Mouse (Mus musculus) midbrain, postnatal 0 days (tissue): ENCODE measurements around the gene Fpgs. TPM values are rescaled to one million over a fixed set of nuclear protein-coding genes. Genes with fewer than 3 reads are reported as not detected.
A peak's percentile ranks its signal among the peaks of the same experiment; 100 is the strongest.

Experiments
- ATAC-seq: fragments of 200-750 bp; cut with Nextera tagmentation; 2 replicates; pipeline ENCODE4 v1.8.0; 2017; ENCODE audit warnings: moderate number of reproducible peaks, mild to moderate bottlenecking, moderate TSS enrichment, moderate library complexity; ENCODE audit not compliant: low FRiP score
- DNase-seq: peaks from one replicate; pipeline ENCODE4 v3.0.0-alpha.2; 2015; ENCODE audit warnings: low spot score
- H3K27ac ChIP-seq: fragments of 300-500 bp; sonication (generic); 2 replicates; pipeline ENCODE4 v1.5.1; 2014; ENCODE audit warnings: low read depth, mild to moderate bottlenecking, low read length, mixed read lengths
- H3K27me3 ChIP-seq: fragments of 300-500 bp; sonication (generic); 2 replicates; pipeline ENCODE4 v1.6.1; 2014; ENCODE audit warnings: low read length, control low read depth, mixed read lengths; ENCODE audit not compliant: insufficient read depth
- H3K36me3 ChIP-seq: fragments of 300-500 bp; sonication (generic); 2 replicates; pipeline ENCODE4 v1.6.1; 2014; ENCODE audit warnings: low read length, control low read depth, mixed read lengths; ENCODE audit not compliant: insufficient read depth
- H3K4me1 ChIP-seq: fragments of 300-500 bp; sonication (generic); 2 replicates; pipeline ENCODE4 v1.6.1; 2014; ENCODE audit warnings: mild to moderate bottlenecking, control low read depth, antibody characterized with exemption, low read length, mixed read lengths; ENCODE audit not compliant: insufficient read depth
- H3K4me2 ChIP-seq: fragments of 300-500 bp; sonication (generic); 2 replicates; pipeline ENCODE4 v1.6.1; 2014; ENCODE audit warnings: low read depth, mild to moderate bottlenecking, low read length, mixed read lengths; ENCODE audit not compliant: poor library complexity, severe bottlenecking
- H3K4me3 ChIP-seq: fragments of 300-500 bp; sonication (generic); 2 replicates; pipeline ENCODE4 v1.5.1; 2014; ENCODE audit warnings: low read depth, mild to moderate bottlenecking, low read length, moderate library complexity
- H3K9ac ChIP-seq: fragments of 300-500 bp; sonication (generic); replicated peaks from 2 replicates; pipeline ENCODE4 v1.6.1; 2014; ENCODE audit warnings: mild to moderate bottlenecking, low read length, moderate library complexity, mixed read lengths; ENCODE audit not compliant: poor library complexity, severe bottlenecking
- H3K9me3 ChIP-seq: fragments of 300-500 bp; sonication (generic); 2 replicates; pipeline ENCODE4 v1.6.1; 2016; ENCODE audit warnings: low read length, control low read depth
- CTCF ChIP-seq: IDR thresholded peaks from 2 replicates; pipeline ENCODE4 v1.5.1; 2016; ENCODE audit warnings: antibody characterized with exemption, mild to moderate bottlenecking
- WGBS: fragments of 180-500 bp; shearing (Covaris S2); extraction: QIAGEN DNeasy Blood & Tissue Kit; methylation state at CpG from one replicate; pipeline ENCODE4 v1.1.7; 2014; 5-methylcytosine and 5-hydroxymethylcytosine counted together
- polyA plus RNA-seq: library from polyadenylated mRNA; unstranded; fragments of >200 nt; fragmentation: Nextera tagmentation; extraction: Ambion mirVana; gene quantifications from 2 replicates; pipeline ENCODE4 v1.2.1, GENCODE M21; 2015
- total RNA-seq: library from RNA; depleted of rRNA; stranded (reverse); fragments of >200 nt; gene quantifications from 2 replicates; pipeline ENCODE4 v1.2.3, GENCODE M21; 2014

Fpgs gene
- total and polyA plus RNA-seq, 2 experiments from 2014 or later: 25.1 to 25.9 TPM

DNA sequence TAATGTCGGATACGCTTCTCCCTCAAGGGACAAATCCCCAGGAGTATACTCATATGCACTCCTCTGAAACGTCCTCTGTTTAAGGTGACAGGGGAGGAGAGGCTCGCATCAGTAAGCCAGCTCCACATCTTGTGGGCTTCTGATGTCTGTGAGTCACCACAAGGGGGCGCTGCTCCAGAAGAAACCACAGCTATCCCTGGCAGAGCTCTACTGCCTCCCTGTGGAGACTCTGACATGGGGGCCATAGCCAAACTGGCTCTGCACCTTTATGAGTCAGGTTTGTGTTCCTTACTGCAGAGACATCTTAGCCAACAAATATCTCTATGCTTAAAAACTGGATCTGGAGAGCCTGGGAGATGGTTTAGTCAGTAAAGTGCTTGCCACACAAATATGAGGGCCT is 14.5 kb downstream of the Fpgs start:
- ATAC-seq (0 out of 2 replicates have a peak, but pooled peaks have one; percentile 27), DNase-seq (peak; percentile 93)
- Histone ChIP-seq H3K27me3 (no peaks in the 10 kb centered on the region), H3K9me3 (no peaks in the 10 kb centered on the region), H3K9ac (no peak overlapping the region), H3K4me2 (no peak overlapping the region), H3K27ac (no peak overlapping the region), H3K36me3 (peaks cover 38% of the 10 kb centered on the region), H3K4me3 (no peak overlapping the region), H3K4me1 (peaks cover 3% of the 10 kb centered on the region; the same call in 1 of the 2 replicates)
- 19% methylated on average over 5 of the region's 5 CpGs for WGBS
- TF ChIP-seq CTCF: peak; percentile 100

DNA sequence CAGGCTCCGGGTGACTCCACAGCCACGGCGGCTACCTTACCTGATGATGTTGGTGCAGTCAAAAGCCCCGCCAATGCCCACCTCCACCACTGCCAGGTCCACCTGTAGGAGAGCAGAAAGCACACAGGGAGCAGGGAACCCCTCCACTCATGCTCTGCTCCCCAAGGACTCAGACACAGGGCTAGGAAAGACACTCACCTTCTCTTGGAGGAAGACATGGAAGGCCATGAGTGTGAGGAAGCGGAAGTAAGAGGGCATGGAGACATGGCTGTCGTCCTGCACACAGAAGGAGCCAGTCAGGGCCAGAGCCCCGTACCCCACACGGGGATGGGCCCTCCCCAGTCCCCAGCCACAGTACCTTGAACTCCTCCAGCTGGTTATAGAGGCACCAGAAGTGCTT is 16.4 kb downstream of the Fpgs start:
- Histone ChIP-seq H3K36me3 (peaks cover 52% of the 10 kb centered on the region), H3K4me2 (no peak overlapping the region), H3K27ac (no peak overlapping the region), H3K27me3 (no peaks in the 10 kb centered on the region), H3K9me3 (no peaks in the 10 kb centered on the region), H3K4me3 (no peak overlapping the region), H3K9ac (no peak overlapping the region), H3K4me1 (peaks cover 3% of the 10 kb centered on the region; the same call in 1 of the 2 replicates)
- DNase-seq (no peak), ATAC-seq (no peak)
- TF ChIP-seq CTCF: no peak
- 95% methylated on average over 8 of the region's 8 CpGs for WGBS

- Histone ChIP-seq H3K4me1 (0 out of 2 replicates have a peak, but pooled peaks cover 3% of the 10 kb centered on the region), H3K4me2 (no peak overlapping the region), H3K9me3 (no peaks in the 10 kb centered on the region), H3K4me3 (no peak overlapping the region), H3K27me3 (no peaks in the 10 kb centered on the region), H3K27ac (no peak overlapping the region), H3K36me3 (peaks cover 57% of the 10 kb centered on the region), H3K9ac (no peak overlapping the region)
- no peak for TF ChIP-seq CTCF
- ATAC-seq: no peak
- WGBS: 85% methylated on average over 6 of the region's 6 CpGs
- DNase-seq: no peak
Observed at GRCm38 (mm10) chr2:32686640-32687039, 17.3 kb downstream of the Fpgs start.

GRCm38 (mm10) chr2:32685807-32686206 is 18.1 kb downstream of the Fpgs start:
- Histone ChIP-seq H3K9me3 (no peaks in the 10 kb centered on the region), H3K4me2 (no peak overlapping the region), H3K27me3 (no peaks in the 10 kb centered on the region), H3K4me3 (no peak overlapping the region), H3K36me3 (peaks cover 54% of the 10 kb centered on the region), H3K27ac (no peak overlapping the region), H3K4me1 (0 out of 2 replicates have a peak, but pooled peaks cover 3% of the 10 kb centered on the region), H3K9ac (no peak overlapping the region)
- 96% methylated on average over 3 of the region's 3 CpGs for WGBS
- DNase-seq: no peak
- no peak for ATAC-seq
- no peak for TF ChIP-seq CTCF

DNA sequence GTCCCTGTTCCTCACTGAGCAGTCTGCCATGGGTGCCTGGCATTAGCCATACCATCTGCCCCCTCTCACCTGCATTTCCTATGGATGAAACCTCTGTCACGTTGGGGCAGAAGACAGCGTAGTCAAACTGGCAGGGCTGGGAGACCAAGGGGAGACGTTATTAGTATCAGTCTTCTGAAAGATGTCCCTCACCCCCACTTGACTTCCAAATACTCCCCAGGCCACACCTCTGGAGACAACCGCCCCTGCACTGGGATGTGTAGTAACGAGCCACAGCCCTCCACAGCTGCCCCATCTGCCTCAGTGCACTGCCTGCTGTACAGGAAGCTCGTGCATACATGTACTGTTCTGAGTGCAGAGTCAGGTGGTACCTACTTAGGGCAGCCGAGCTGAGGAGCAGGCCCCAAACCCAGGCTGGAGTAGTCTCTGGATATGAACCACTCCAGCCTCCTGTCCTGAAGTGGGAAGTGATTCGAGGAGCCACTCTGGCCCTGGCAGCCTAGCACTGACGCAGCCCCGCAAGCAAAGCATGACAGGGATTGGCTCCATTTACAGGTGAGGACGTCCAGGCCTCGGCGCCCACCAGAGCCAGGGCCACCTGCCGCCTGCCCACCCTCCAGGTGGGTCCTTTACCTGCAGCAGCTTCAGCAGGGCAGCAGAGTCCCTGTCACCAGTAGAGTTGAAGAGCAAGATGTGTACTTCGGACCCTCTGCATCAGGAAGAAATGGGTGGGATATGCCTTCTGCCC is 19.1 kb downstream of the Fpgs start:
- no peak overlapping the region for H3K4me2 ChIP-seq
- DNase-seq: no peak
- 91% methylated on average over 15 of the region's 15 CpGs for WGBS
- 0 out of 2 replicates have a peak overlapping the region, but pooled peaks have one; percentile 1 for H3K9ac ChIP-seq
- no peaks in the 10 kb centered on the region for H3K27me3 ChIP-seq
- ATAC-seq: no peak
- no peak overlapping the region for H3K4me3 ChIP-seq
- TF ChIP-seq CTCF: no peak
- H3K36me3 ChIP-seq: peaks cover 50% of the 10 kb centered on the region
- no peak overlapping the region for H3K27ac ChIP-seq
- no peaks in the 10 kb centered on the region for H3K9me3 ChIP-seq
- 0 out of 2 replicates have a peak, but pooled peaks cover 3% of the 10 kb centered on the region for H3K4me1 ChIP-seq

- no peak overlapping the region for H3K27ac ChIP-seq
- TF ChIP-seq CTCF: no peak
- no peak overlapping the region for H3K4me2 ChIP-seq
- no peaks in the 10 kb centered on the region for H3K9me3 ChIP-seq
- no peaks in the 10 kb centered on the region for H3K27me3 ChIP-seq
- H3K36me3 ChIP-seq: peaks cover 50% of the 10 kb centered on the region
- H3K4me1 ChIP-seq: no peaks in the 10 kb centered on the region
- no peak overlapping the region for H3K9ac ChIP-seq
- ATAC-seq (no peak), DNase-seq (no peak)
- 91% methylated on average over 10 of the region's 10 CpGs for WGBS
- no peak overlapping the region for H3K4me3 ChIP-seq
Observed at GRCm38 (mm10) chr2:32683701-32684100, 20.2 kb downstream of the Fpgs start.
